Mouse (Mus musculus) small intestine, adult 2 months (tissue): ENCODE data around the gene Pml.

Experiments used
- CTCF ChIP-seq: fragments of 200-500 bp; IDR thresholded peaks from 2 replicates; pipeline ENCODE4 v1.5.1; 2012; ENCODE audit warnings: low read depth, mild to moderate bottlenecking, control low read depth, inconsistent platforms, low read length, moderate library complexity, mixed read lengths; ENCODE audit not compliant: insufficient replicate concordance, insufficient read length; ENCODE audit errors: extremely low read depth
- POLR2A ChIP-seq: fragments of 200-500 bp; IDR thresholded peaks from 2 replicates; pipeline ENCODE4 v1.6.1; 2012; ENCODE audit warnings: low read depth, mild to moderate bottlenecking, control low read depth, inconsistent platforms, low read length, moderate library complexity

DNA sequence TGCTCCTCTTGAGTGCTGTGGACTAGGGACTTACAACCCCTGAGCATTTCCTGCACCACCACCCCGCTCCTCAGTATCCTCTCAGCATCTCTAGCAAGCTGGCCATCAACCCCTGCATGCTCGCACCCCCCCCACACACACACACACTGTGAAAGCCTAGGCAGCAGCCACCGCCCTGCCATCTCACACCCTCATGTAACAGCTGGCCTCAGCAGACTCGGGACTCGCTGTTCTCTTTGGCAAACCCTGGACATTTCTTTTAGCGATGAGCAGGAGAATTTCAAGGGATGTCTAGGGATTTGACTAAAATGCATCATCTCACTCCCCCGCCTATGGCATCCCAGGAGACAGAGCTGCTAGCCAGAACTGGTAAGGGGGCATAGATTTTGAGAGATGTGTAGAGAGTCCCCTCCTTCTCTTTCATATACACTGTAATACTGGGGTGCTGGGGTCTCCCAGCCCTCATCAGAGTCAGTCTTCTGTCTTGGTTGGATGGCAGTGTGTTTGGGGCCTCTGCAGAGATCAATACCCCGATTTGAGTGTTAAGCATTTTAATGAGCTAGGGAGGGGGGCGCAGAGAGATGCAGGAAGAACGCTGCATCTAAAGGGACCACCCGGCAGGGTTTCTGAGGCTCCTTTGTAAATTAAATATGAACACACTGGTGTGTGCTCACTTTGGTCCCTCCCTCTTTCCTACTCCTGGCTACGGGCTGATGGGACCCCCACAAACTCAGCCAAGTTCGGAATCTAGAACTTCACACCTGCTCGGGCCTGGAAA, 46.7 kb downstream of the Pml start:
- no peak for TF ChIP-seq CTCF
- no peak for TF ChIP-seq POLR2A
